7 mouse cellular contexts compared by ENCODE assay signal in genomic region chr4:115075204-115075915, GRCm38 (mm10). TPM values are rescaled to one million over a fixed set of nuclear protein-coding genes. Genes with fewer than 3 reads are reported as not detected.
DNase-seq lines count a peak whose midpoint lies in the region; ATAC-seq lines count a peak whose summit lies in the region.

No protein-coding gene starts in this region.

- ATAC-seq in inflammation-experienced regulatory T-cells, adult 6 months: peak; percentile 92

- no peak overlapping the region for H3K4me3 ChIP-seq in brown adipose tissue, adult 24 weeks (ENCODE audit: insufficient read depth, low read depth, low read length)

- peaks cover 22% of the 10 kb centered on the region for H3K4me1 ChIP-seq in brown adipose tissue, adult 24 weeks (ENCODE audit: control insufficient read depth, insufficient read depth, insufficient read length, low read length)

- peak overlapping the region; percentile 94 for H3K27ac ChIP-seq in brown adipose tissue, adult 24 weeks (replicated peaks; ENCODE audit: low read depth, low read length)

- intact Hi-C loops in left cerebral cortex, postnatal 14 days (cut with DNase I): no loop called here

- peak; percentile 40 to 59 for DNase-seq in CD8-positive naive resting alpha-beta T cell, adult 2 months (ENCODE audit: low read depth in 2 of 2, low spot score in 2 of 2)
- DNase-seq in lung, postnatal 36 days: peak; percentile 72
- no peak for DNase-seq in layer of hippocampus, adult 9-11 months
- DNase-seq in cerebellum, adult 18-20 months: no peak
- DNase-seq in left cerebral cortex, postnatal 14 days (ENCODE audit: low spot score in 2 of 2): no peak

RNA-seq across cellular contexts. Expression of gene Pdzk1ip1, which starts 13.1 kb away (rescaled TPM):
- 1.3 TPM in 1 of 2 replicates, not detected in the other for polyA plus RNA-seq in brown adipose tissue, adult 24 weeks (2012; ENCODE audit: insufficient read depth, insufficient read length, missing spikeins)
- 10 to 100 TPM in 2 of 3 experiments, 1 to 10 TPM in 1; 9.1 to 42.2 (median 33.9) TPM for polyA plus RNA-seq in inflammation-experienced regulatory T-cells, adult 6 months (2017; shearing (Covaris generic))
- total RNA-seq in left cerebral cortex, postnatal 14 days (2021): under 1 TPM in 1 of 2 experiments, not detected in 1; 0.44 TPM

RNA-seq across cellular contexts. Expression of gene Tal1, which starts 19.1 kb away (rescaled TPM):
- polyA plus RNA-seq in brown adipose tissue, adult 24 weeks (2012; ENCODE audit: insufficient read depth, insufficient read length, missing spikeins): 0.71 and 1.1 TPM in 2 replicates
- not detected for polyA plus RNA-seq in inflammation-experienced regulatory T-cells, adult 6 months (2017; shearing (Covaris generic))
- total RNA-seq in left cerebral cortex, postnatal 14 days (2021): 1 to 10 TPM; 2.3 to 2.7 TPM

RNA-seq across cellular contexts. Expression of gene Cyp4x1, which starts 58.7 kb away (rescaled TPM):
- not detected in 2 replicates for polyA plus RNA-seq in brown adipose tissue, adult 24 weeks (2012; ENCODE audit: insufficient read depth, insufficient read length, missing spikeins)
- under 1 TPM in 2 of 3 experiments, not detected in 1; 0.09 to 0.16 TPM for polyA plus RNA-seq in inflammation-experienced regulatory T-cells, adult 6 months (2017; shearing (Covaris generic))
- total RNA-seq in left cerebral cortex, postnatal 14 days (2021): 10 to 100 TPM; 15.1 to 16.1 TPM

Comparison
In these comparisons a context has a peak if more than half of its experiments do, and no peak if none do; other contexts are left out.
1. DNase-seq: peak in CD8-positive naive resting alpha-beta T cell, adult 2 months (2 of 2) and lung, postnatal 36 days (single experiment); none in layer of hippocampus, adult 9-11 months (single experiment), cerebellum, adult 18-20 months (0 of 2) and left cerebral cortex, postnatal 14 days (0 of 2).